Mouse (Mus musculus): ENCODE measurements around the gene Gpr84.

Gene Gpr84

GRCm38 (mm10) chr15:103310365-103310910, at the start of gene Gpr84:
Gene Gpr84 (minus strand): TSS chr15:103310612.
- DNase-seq (ENCODE audit: low read depth) = no peak

- no peak for DNase-seq (ENCODE audit: low read depth)
Measured at GRCm38 (mm10) chr15:103359869-103360602, 49.6 kb upstream of the Gpr84 start.

GRCm38 (mm10) chr15:103359122-103359510, 48.7 kb upstream of the Gpr84 start:
- DNase-seq (ENCODE audit: low read depth) = no peak

- peak; percentile 93 for DNase-seq (ENCODE audit: low read depth)
Measured at GRCm38 (mm10) chr15:103358278-103359121, 48.1 kb upstream of the Gpr84 start.

DNA sequence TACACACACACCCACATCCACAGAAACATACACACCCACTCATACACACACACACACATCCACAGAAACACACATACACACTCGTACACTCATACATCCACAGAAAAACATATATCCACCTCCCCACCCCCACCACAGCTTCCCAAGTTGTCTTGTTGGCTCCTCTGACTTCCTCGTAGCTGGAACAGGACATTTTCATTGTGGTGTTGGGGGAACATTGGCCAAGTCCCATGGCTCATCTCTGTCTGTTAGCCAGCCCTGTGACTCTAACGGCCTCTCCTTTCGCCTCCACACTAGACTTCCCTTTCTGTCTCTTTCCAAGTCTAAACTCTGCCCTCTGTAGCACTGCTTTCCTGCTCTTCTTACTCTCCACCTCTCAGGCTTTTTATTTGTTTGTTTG, 47.4 kb upstream of the Gpr84 start:
- DNase-seq (ENCODE audit: low read depth) = no peak

- DNase-seq (ENCODE audit: low read depth) = no peak
Measured at GRCm38 (mm10) chr15:103356130-103356529, 45.7 kb upstream of the Gpr84 start.

DNA sequence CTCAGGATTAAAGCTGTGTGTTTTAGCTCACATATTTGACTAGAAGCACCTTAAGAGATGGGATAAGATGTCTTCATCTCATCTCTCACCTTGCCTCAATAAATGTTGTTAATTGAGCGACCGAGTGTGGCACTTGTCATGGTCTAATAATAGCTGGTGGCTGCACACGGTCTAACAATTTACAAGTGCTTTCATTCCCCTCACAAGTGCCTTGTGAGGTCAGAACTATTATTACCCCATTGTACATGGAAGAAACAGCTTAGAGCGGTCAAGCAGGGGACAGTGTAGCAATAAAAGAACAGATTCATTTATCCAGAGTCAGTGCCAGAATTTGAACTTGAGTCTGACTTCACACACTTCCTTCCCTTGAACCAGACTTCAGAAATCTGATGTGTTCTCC, 45.0 kb upstream of the Gpr84 start:
- DNase-seq (ENCODE audit: low read depth) = no peak

GRCm38 (mm10) chr15:103354690-103355089, 44.3 kb upstream of the Gpr84 start:
- no peak for DNase-seq (ENCODE audit: low read depth)

GRCm38 (mm10) chr15:103353511-103354256, 43.3 kb upstream of the Gpr84 start:
- DNase-seq (ENCODE audit: low read depth) = no peak

GRCm38 (mm10) chr15:103352856-103353255, 42.4 kb upstream of the Gpr84 start:
- DNase-seq (ENCODE audit: low read depth) = no peak

DNA sequence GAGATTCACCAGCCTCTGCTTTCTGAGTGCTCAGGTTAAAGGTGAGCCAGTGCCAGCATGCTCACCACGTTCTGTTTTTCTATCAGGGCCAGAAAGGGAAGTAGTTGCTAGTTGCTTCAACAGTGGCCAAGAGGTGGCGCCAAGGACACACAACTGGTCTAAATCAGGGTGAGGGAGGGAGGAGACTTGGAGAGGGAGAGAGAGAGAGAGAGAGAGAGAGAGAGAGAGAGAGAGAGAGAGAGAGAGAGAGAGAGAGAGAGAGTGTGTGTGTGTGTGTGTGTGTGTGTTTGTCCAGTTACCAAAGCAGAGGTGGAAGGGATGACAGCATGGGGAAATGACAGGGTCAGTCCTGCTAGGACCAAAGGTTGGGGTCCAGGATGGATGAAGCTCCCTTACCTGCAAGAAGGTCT, 36.9 kb upstream of the Gpr84 start:
- DNase-seq (ENCODE audit: low read depth) = peak; percentile 67

- no peak for DNase-seq (ENCODE audit: low read depth)
Measured at GRCm38 (mm10) chr15:103345789-103346188, 35.4 kb upstream of the Gpr84 start.

- no peak for DNase-seq (ENCODE audit: low read depth)
Measured at GRCm38 (mm10) chr15:103343556-103343955, 33.1 kb upstream of the Gpr84 start.

DNA sequence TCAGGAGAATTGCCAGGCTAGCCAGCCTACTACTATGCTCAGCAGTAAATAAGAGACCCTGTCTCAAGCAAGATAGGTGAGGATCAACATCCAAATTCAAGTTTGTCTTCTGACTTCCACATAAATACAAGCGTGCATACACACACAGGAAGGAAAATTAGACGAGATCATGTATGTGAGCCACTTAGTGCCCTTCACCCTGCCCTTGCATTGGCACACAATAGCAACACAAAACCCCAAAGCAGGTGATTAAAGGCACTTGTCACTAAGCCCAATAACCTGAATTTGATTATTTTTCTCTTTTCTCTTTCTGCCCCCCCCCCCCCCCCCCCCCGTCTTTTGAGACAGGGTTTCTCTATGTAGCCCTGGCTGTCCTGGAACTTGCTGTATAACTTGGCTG, 32.6 kb upstream of the Gpr84 start:
- DNase-seq (ENCODE audit: low read depth) = no peak

DNA sequence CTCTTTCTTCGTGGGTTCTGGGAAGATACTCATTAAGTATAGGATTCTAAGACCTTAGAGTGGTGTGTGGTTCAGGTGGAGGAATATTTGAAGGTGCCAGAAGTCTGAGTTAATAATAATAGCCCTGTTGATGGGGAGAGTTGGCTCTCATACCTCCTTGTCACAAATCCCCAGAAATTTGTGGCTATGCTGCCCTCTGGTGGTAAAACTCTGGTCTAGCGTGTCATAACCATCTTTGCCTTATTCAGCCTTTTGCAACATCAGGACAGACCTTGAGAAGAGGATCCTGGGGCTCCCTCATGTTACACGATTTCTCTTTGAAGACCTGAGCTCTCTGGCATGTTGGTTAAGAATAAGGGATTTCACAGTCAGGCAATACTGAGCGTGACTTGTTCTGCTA, 32.0 kb upstream of the Gpr84 start:
- DNase-seq (ENCODE audit: low read depth) = no peak

GRCm38 (mm10) chr15:103341547-103341946, 31.1 kb upstream of the Gpr84 start:
- DNase-seq (ENCODE audit: low read depth) = no peak

- DNase-seq (ENCODE audit: low read depth) = no peak
Measured at GRCm38 (mm10) chr15:103340786-103341185, 30.4 kb upstream of the Gpr84 start.

- DNase-seq (ENCODE audit: low read depth) = no peak
Measured at GRCm38 (mm10) chr15:103339961-103340337, 29.5 kb upstream of the Gpr84 start, which contains the start of gene Zfp385a. Gene Zfp385a (minus strand): TSS chr15:103340093.

DNA sequence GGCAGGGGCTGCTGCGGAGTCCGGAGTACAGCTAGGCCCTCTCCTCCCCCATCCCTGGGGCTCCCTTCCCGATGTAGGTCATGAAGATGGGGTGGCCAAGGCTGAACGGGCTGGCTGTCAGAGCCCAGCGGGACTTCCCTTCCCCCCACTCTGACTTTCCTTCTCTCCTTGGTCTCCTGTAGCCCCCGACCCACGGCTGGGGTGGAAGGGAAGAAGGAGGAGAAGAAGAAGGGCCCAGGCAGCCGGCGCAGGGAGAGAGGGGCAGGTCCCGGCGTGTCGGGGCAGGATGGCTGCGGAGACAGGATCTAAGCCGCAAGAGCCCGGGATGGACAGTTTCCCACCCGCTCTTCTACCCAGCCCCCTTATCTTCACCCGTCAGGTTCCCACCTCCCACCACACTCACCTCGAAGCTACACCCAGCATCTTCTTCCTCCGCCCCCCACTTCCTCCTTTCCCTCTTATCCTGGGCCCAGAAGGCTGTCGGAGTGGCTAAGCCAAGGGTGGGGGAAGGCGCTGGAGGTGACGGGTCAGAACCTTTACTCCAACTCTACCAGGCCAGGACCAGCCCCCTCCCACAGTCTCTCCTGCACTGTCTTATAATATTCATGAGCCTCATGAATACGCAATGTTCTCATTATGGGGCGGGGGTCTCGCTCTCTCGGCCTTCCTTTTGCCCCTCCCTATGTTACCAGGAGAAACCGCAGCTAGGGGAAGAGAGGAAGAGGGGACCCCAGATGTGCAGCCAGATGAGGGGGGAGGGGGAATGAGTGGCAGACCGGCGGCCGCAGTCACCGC, 29.0 kb upstream of the Gpr84 start:
- DNase-seq (ENCODE audit: low read depth) = no peak

GRCm38 (mm10) chr15:103338829-103339165, 28.4 kb upstream of the Gpr84 start:
- no peak for DNase-seq (ENCODE audit: low read depth)

DNA sequence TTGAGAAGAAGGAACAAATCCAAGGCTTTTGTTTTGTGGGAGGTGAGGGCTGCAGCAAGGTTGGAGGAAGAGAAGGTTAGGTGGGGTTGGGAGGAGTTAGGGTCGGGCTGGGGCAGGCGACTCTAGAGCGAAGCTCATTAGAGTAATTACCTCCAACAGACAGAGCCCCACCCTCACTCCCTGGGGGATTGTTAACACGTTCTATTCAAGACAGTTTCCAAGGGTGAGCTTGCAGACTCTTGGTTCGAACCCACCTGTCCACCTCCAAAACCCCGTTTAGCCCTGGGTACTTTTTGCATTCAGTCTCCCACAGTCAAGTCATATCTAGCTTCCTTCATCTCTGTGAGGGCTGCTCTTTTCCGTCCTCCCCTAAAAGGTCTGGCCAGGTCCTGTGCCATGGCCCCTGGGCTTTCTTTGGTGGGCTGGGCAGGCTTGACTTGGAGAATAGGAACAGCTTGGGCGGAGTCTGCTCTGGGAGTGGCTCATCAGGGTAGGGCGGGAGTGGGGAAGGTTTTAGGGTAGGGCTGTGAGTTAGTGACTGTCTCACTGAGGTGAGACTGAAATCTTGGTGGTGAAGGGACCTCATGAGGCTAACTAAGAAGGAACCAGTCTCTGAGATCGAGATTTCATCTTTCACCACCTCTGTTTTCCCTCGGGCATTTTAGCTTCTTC, 26.7 kb upstream of the Gpr84 start:
- DNase-seq (ENCODE audit: low read depth) = no peak

Data from fibroblast of lung, adult 2 months (primary cell).